Mouse (Mus musculus) activated CD4-positive, CD25-positive, alpha-beta regulatory T cell, adult 9 weeks (primary cell): ENCODE data around the gene Ldlrad3. TPM values are rescaled to one million over a fixed set of nuclear protein-coding genes. Genes with fewer than 3 reads are reported as not detected.

Source experiments
- polyA plus RNA-seq: library from polyadenylated mRNA; unstranded; fragments of 100-300 nt; shearing (Covaris generic); gene quantifications from one replicate; pipeline ENCODE4 v1.2.1, GENCODE M21; 2017

Gene Ldlrad3
- polyA plus RNA-seq, result 0.79 TPM

GRCm38 (mm10) chr2:102185951-102186561, at the start of gene Ldlrad3:
Gene Ldlrad3, minus strand, starts transcription at chr2:102186385.

Other genes starting within 250 kb of the Ldlrad3 start
- gene Trim44, start 221.4 kb upstream of the Ldlrad3 start, polyA plus RNA-seq, result 5.9 TPM